Mouse (Mus musculus): ENCODE measurements around the gene Kl. TPM values are rescaled to one million over a fixed set of nuclear protein-coding genes. Genes with fewer than 3 reads are reported as not detected.

The Kl gene
- polyA plus RNA-seq, 1 experiment from 2014 or later, result 0.26 TPM

- Histone ChIP-seq H3K4me2 (replicated peaks; ENCODE audit: low read depth, low read length) (no peak overlapping the region), H3K27ac (ENCODE audit: low read depth, low read length) (no peak overlapping the region), H3K36me3 (ENCODE audit: control insufficient read depth, insufficient read depth, low read length) (no peaks in the 10 kb centered on the region), H3K9me3 (ENCODE audit: control insufficient read depth, low read length) (no peaks in the 10 kb centered on the region), H3K9ac (ENCODE audit: low read depth, low read length) (no peak overlapping the region), H3K27me3 (ENCODE audit: control insufficient read depth, insufficient read depth, low read length) (no peaks in the 10 kb centered on the region), H3K4me3 (ENCODE audit: low read depth, low read length) (no peak overlapping the region), H3K4me1 (replicated peaks; ENCODE audit: control insufficient read depth, insufficient read depth, low read length) (no peaks in the 10 kb centered on the region)
- 77% methylated on average over 14 of the region's 14 CpGs for WGBS
- DNase-seq (ENCODE audit: low spot score) (no peak), ATAC-seq (ENCODE audit: low FRiP score) (no peak)
Observed at GRCm38 (mm10) chr5:150977383-150977958, 25.1 kb downstream of the Kl start.

- Histone ChIP-seq H3K4me1 (replicated peaks; ENCODE audit: control insufficient read depth, insufficient read depth, low read length) (no peaks in the 10 kb centered on the region), H3K9ac (ENCODE audit: low read depth, low read length) (no peak overlapping the region), H3K27me3 (ENCODE audit: control insufficient read depth, insufficient read depth, low read length) (no peaks in the 10 kb centered on the region), H3K4me2 (replicated peaks; ENCODE audit: low read depth, low read length) (no peak overlapping the region), H3K4me3 (ENCODE audit: low read depth, low read length) (no peak overlapping the region), H3K36me3 (ENCODE audit: control insufficient read depth, insufficient read depth, low read length) (no peaks in the 10 kb centered on the region), H3K9me3 (ENCODE audit: control insufficient read depth, low read length) (no peaks in the 10 kb centered on the region), H3K27ac (ENCODE audit: low read depth, low read length) (no peak overlapping the region)
- DNase-seq (ENCODE audit: low spot score) (no peak), ATAC-seq (ENCODE audit: low FRiP score) (no peak)
- WGBS, result 80% methylated on average over 5 of the region's 5 CpGs
Observed at GRCm38 (mm10) chr5:150979341-150980136, 27.1 kb downstream of the Kl start.

- Histone ChIP-seq H3K9me3 (ENCODE audit: control insufficient read depth, low read length) (no peaks in the 10 kb centered on the region), H3K9ac (ENCODE audit: low read depth, low read length) (no peak overlapping the region), H3K27me3 (ENCODE audit: control insufficient read depth, insufficient read depth, low read length) (no peaks in the 10 kb centered on the region), H3K4me1 (replicated peaks; ENCODE audit: control insufficient read depth, insufficient read depth, low read length) (no peaks in the 10 kb centered on the region), H3K36me3 (ENCODE audit: control insufficient read depth, insufficient read depth, low read length) (no peaks in the 10 kb centered on the region), H3K4me3 (ENCODE audit: low read depth, low read length) (no peak overlapping the region), H3K4me2 (replicated peaks; ENCODE audit: low read depth, low read length) (no peak overlapping the region), H3K27ac (ENCODE audit: low read depth, low read length) (no peak overlapping the region)
- DNase-seq (ENCODE audit: low spot score), result no peak
- 97% methylated on average over 2 of the region's 2 CpGs for WGBS
- no peak for ATAC-seq (ENCODE audit: low FRiP score)
Observed at GRCm38 (mm10) chr5:150982082-150982481, 29.7 kb downstream of the Kl start.

- no peak overlapping the region for H3K9ac ChIP-seq (ENCODE audit: low read depth, low read length)
- no peak for DNase-seq (ENCODE audit: low spot score)
- H3K27me3 ChIP-seq (ENCODE audit: control insufficient read depth, insufficient read depth, low read length), result no peaks in the 10 kb centered on the region
- no peak for ATAC-seq (ENCODE audit: low FRiP score)
- H3K9me3 ChIP-seq (ENCODE audit: control insufficient read depth, low read length), result no peaks in the 10 kb centered on the region
- H3K4me1 ChIP-seq (replicated peaks; ENCODE audit: control insufficient read depth, insufficient read depth, low read length), result no peaks in the 10 kb centered on the region
- WGBS, result 92% methylated on average over 7 of the region's 7 CpGs
- H3K4me2 ChIP-seq (replicated peaks; ENCODE audit: low read depth, low read length), result no peak overlapping the region
- H3K36me3 ChIP-seq (ENCODE audit: control insufficient read depth, insufficient read depth, low read length), result no peaks in the 10 kb centered on the region
- H3K27ac ChIP-seq (ENCODE audit: low read depth, low read length), result no peak overlapping the region
- no peak overlapping the region for H3K4me3 ChIP-seq (ENCODE audit: low read depth, low read length)
Observed at GRCm38 (mm10) chr5:150994096-150994495, 41.7 kb downstream of the Kl start.

- no peak overlapping the region for H3K27ac ChIP-seq (ENCODE audit: low read depth, low read length)
- no peak overlapping the region for H3K9ac ChIP-seq (ENCODE audit: low read depth, low read length)
- ATAC-seq (ENCODE audit: low FRiP score) (no peak), DNase-seq (ENCODE audit: low spot score) (no peak)
- no peaks in the 10 kb centered on the region for H3K4me1 ChIP-seq (replicated peaks; ENCODE audit: control insufficient read depth, insufficient read depth, low read length)
- H3K4me2 ChIP-seq (replicated peaks; ENCODE audit: low read depth, low read length), result no peak overlapping the region
- H3K27me3 ChIP-seq (ENCODE audit: control insufficient read depth, insufficient read depth, low read length), result no peaks in the 10 kb centered on the region
- no peaks in the 10 kb centered on the region for H3K36me3 ChIP-seq (ENCODE audit: control insufficient read depth, insufficient read depth, low read length)
- 92% methylated on average over 2 of the region's 2 CpGs for WGBS
- no peak overlapping the region for H3K4me3 ChIP-seq (ENCODE audit: low read depth, low read length)
- no peaks in the 10 kb centered on the region for H3K9me3 ChIP-seq (ENCODE audit: control insufficient read depth, low read length)
Observed at GRCm38 (mm10) chr5:150996586-150996985, 44.2 kb downstream of the Kl start.

GRCm38 (mm10) chr5:151001111-151001510 lies 48.7 kb downstream of the Kl start:
- no peak for ATAC-seq (ENCODE audit: low FRiP score)
- WGBS, result 93% methylated on average over 7 of the region's 7 CpGs

GRCm38 (mm10) chr5:151002051-151002450 lies 49.6 kb downstream of the Kl start:
- Histone ChIP-seq H3K4me1 (replicated peaks; ENCODE audit: control insufficient read depth, insufficient read depth, low read length) (no peaks in the 10 kb centered on the region), H3K4me3 (ENCODE audit: low read depth, low read length) (no peak overlapping the region), H3K9me3 (ENCODE audit: control insufficient read depth, low read length) (no peaks in the 10 kb centered on the region), H3K27me3 (ENCODE audit: control insufficient read depth, insufficient read depth, low read length) (no peaks in the 10 kb centered on the region), H3K4me2 (replicated peaks; ENCODE audit: low read depth, low read length) (no peak overlapping the region), H3K9ac (ENCODE audit: low read depth, low read length) (no peak overlapping the region), H3K27ac (ENCODE audit: low read depth, low read length) (no peak overlapping the region), H3K36me3 (ENCODE audit: control insufficient read depth, insufficient read depth, low read length) (no peaks in the 10 kb centered on the region)
- no peak for DNase-seq (ENCODE audit: low spot score)
- WGBS, result 96% methylated on average over 4 of the region's 4 CpGs
- ATAC-seq (ENCODE audit: low FRiP score), result no peak

More at GRCm38 (mm10) chr5:151001111-151001510, 48.7 kb downstream of the Kl start:
- no peaks in the 10 kb centered on the region for H3K9me3 ChIP-seq (ENCODE audit: control insufficient read depth, low read length)
- H3K36me3 ChIP-seq (ENCODE audit: control insufficient read depth, insufficient read depth, low read length), result no peaks in the 10 kb centered on the region
- H3K4me2 ChIP-seq (replicated peaks; ENCODE audit: low read depth, low read length), result no peak overlapping the region
- no peaks in the 10 kb centered on the region for H3K27me3 ChIP-seq (ENCODE audit: control insufficient read depth, insufficient read depth, low read length)
- DNase-seq (ENCODE audit: low spot score), result no peak
- H3K4me3 ChIP-seq (ENCODE audit: low read depth, low read length), result no peak overlapping the region
- H3K9ac ChIP-seq (ENCODE audit: low read depth, low read length), result no peak overlapping the region
- no peak overlapping the region for H3K27ac ChIP-seq (ENCODE audit: low read depth, low read length)
- no peaks in the 10 kb centered on the region for H3K4me1 ChIP-seq (replicated peaks; ENCODE audit: control insufficient read depth, insufficient read depth, low read length)

GRCm38 (mm10) chr5:151004216-151004755 lies 51.9 kb downstream of the Kl start:
- H3K36me3 ChIP-seq (ENCODE audit: control insufficient read depth, insufficient read depth, low read length), result no peaks in the 10 kb centered on the region
- H3K9me3 ChIP-seq (ENCODE audit: control insufficient read depth, low read length), result no peaks in the 10 kb centered on the region
- no peak for DNase-seq (ENCODE audit: low spot score)
- no peaks in the 10 kb centered on the region for H3K27me3 ChIP-seq (ENCODE audit: control insufficient read depth, insufficient read depth, low read length)
- no peak overlapping the region for H3K4me3 ChIP-seq (ENCODE audit: low read depth, low read length)
- H3K27ac ChIP-seq (ENCODE audit: low read depth, low read length), result no peak overlapping the region
- no peak for ATAC-seq (ENCODE audit: low FRiP score)
- H3K4me2 ChIP-seq (replicated peaks; ENCODE audit: low read depth, low read length), result no peak overlapping the region
- H3K4me1 ChIP-seq (replicated peaks; ENCODE audit: control insufficient read depth, insufficient read depth, low read length), result no peaks in the 10 kb centered on the region
- H3K9ac ChIP-seq (ENCODE audit: low read depth, low read length), result no peak overlapping the region
- 63% methylated on average over 1 of the region's 1 CpGs for WGBS

- no peaks in the 10 kb centered on the region for H3K36me3 ChIP-seq (ENCODE audit: control insufficient read depth, insufficient read depth, low read length)
- no peak overlapping the region for H3K27ac ChIP-seq (ENCODE audit: low read depth, low read length)
- no peak overlapping the region for H3K4me3 ChIP-seq (ENCODE audit: low read depth, low read length)
- H3K4me1 ChIP-seq (replicated peaks; ENCODE audit: control insufficient read depth, insufficient read depth, low read length), result no peaks in the 10 kb centered on the region
- no peaks in the 10 kb centered on the region for H3K27me3 ChIP-seq (ENCODE audit: control insufficient read depth, insufficient read depth, low read length)
- WGBS, result 83% methylated on average over 5 of the region's 5 CpGs
- DNase-seq (ENCODE audit: low spot score) (no peak), ATAC-seq (ENCODE audit: low FRiP score) (no peak)
- H3K9me3 ChIP-seq (ENCODE audit: control insufficient read depth, low read length), result no peaks in the 10 kb centered on the region; the same call in 1 of the 2 replicates
- no peak overlapping the region for H3K4me2 ChIP-seq (replicated peaks; ENCODE audit: low read depth, low read length)
- H3K9ac ChIP-seq (ENCODE audit: low read depth, low read length), result no peak overlapping the region
Observed at GRCm38 (mm10) chr5:151018450-151018849, 66.0 kb downstream of the Kl start.

All from hindbrain, embryonic 11.5 days (tissue).